Mouse (Mus musculus) central nervous system, embryonic 18 days (tissue): Measurements from ENCODE around the gene Taf6. TPM values are rescaled to one million over a fixed set of nuclear protein-coding genes. Genes with fewer than 3 reads are reported as not detected.

ENCODE experiments used
- polyA plus RNA-seq: library from polyadenylated mRNA; depleted of rRNA; stranded (reverse); fragments of >200 nt; gene quantifications from 2 replicates; pipeline ENCODE4 v1.2.3, GENCODE M21; 2012; rRNA removed

The Taf6 gene
- polyA plus RNA-seq = 63.8 and 66.1 TPM in 2 replicates

GRCm38 (mm10) chr5:138186950-138187638, at the start of gene Taf6, which contains the start of gene Cnpy4:
Taf6 (minus strand) TSS chr5:138187451.
Cnpy4 (plus strand) TSS chr5:138187485.

GRCm38 (mm10) chr5:138225700-138226099, 38.4 kb upstream of the Taf6 start, which contains the start of gene Nxpe5:
Nxpe5 (plus strand) TSS chr5:138225898.

GRCm38 (mm10) chr5:138193771-138194727, 6.8 kb upstream of the Taf6 start, which contains the start of gene Mblac1:
Mblac1 (plus strand) TSS chr5:138194314.

GRCm38 (mm10) chr5:138171695-138172491, 15.4 kb downstream of the Taf6 start, which contains the start of the genes Ap4m1 and Mcm7:
Ap4m1 (plus strand) TSS chr5:138172002.
Mcm7 (minus strand) TSS chr5:138172422.

GRCm38 (mm10) chr5:138160842-138161665, 26.2 kb downstream of the Taf6 start, which contains the start of gene Cops6:
Cops6 (plus strand) TSS chr5:138161071.

GRCm38 (mm10) chr5:138155443-138155976, 31.7 kb downstream of the Taf6 start, which contains the start of gene Zfp113:
Zfp113 (minus strand) TSS chr5:138155744.

Other genes with a start within 250 kb of the Taf6 start
- gene Gjc3, start 224.4 kb downstream of the Taf6 start, polyA plus RNA-seq = 1.1 and 2.6 TPM in 2 replicates
- 0.04 TPM in 1 of 2 replicates, not detected in the other for gene Azgp1, start 205.9 kb downstream of the Taf6 start, polyA plus RNA-seq
- gene Smok3a, start 166.2 kb downstream of the Taf6 start, polyA plus RNA-seq = not detected in 2 replicates
- gene Smok3b, start 166.0 kb downstream of the Taf6 start, polyA plus RNA-seq = not detected in 2 replicates
- gene Smok3c, start 134.3 kb downstream of the Taf6 start, polyA plus RNA-seq = not detected in 2 replicates
- 16.3 and 16.6 TPM in 2 replicates for gene Zkscan1, start 102.4 kb downstream of the Taf6 start, polyA plus RNA-seq
- gene Zscan21, start 70.5 kb downstream of the Taf6 start, polyA plus RNA-seq = 53.8 and 55.9 TPM in 2 replicates
- gene Zfp113, start 31.7 kb downstream of the Taf6 start, polyA plus RNA-seq = 7.2 and 7.7 TPM in 2 replicates
- gene Cops6, start 26.4 kb downstream of the Taf6 start, polyA plus RNA-seq = 145 and 155 TPM in 2 replicates
- gene Ap4m1, start 15.4 kb downstream of the Taf6 start, polyA plus RNA-seq = 55.8 and 57.0 TPM in 2 replicates
- gene Mcm7, start 15.0 kb downstream of the Taf6 start, polyA plus RNA-seq = 69.5 and 80.0 TPM in 2 replicates
- 21.2 and 21.5 TPM in 2 replicates for gene Cnpy4, start within 50 bp of the Taf6 start, polyA plus RNA-seq
- gene Mblac1, start 6.9 kb upstream of the Taf6 start, polyA plus RNA-seq = 9.0 and 9.2 TPM in 2 replicates
- not detected in 2 replicates for gene Nxpe5, start 38.4 kb upstream of the Taf6 start, polyA plus RNA-seq
- 154 and 165 TPM in 2 replicates for gene Lamtor4, start 68.0 kb upstream of the Taf6 start, polyA plus RNA-seq
- 123 and 126 TPM in 2 replicates for gene BC037034, start 76.6 kb upstream of the Taf6 start, polyA plus RNA-seq
- gene Gal3st4, start 85.4 kb upstream of the Taf6 start, polyA plus RNA-seq = 0.76 and 0.85 TPM in 2 replicates
- gene Gm43720, start 92.5 kb upstream of the Taf6 start, polyA plus RNA-seq = 0.25 and 0.41 TPM in 2 replicates
- gene Gpc2, start 92.6 kb upstream of the Taf6 start, polyA plus RNA-seq = 326 and 367 TPM in 2 replicates
- 35.0 and 37.6 TPM in 2 replicates for gene Stag3, start 92.8 kb upstream of the Taf6 start, polyA plus RNA-seq
- gene Pvrig, start 154.5 kb upstream of the Taf6 start, polyA plus RNA-seq = 0.09 and 0.12 TPM in 2 replicates